Mouse (Mus musculus) lung, postnatal 10 days (tissue): Measurements from ENCODE around the gene Phf24.

Source experiments
- DNase-seq: peaks from one replicate; pipeline ENCODE4 v3.0.0; 2021

The Phf24 gene

GRCm38 (mm10) chr4:42915311-42915710, 1.1 kb upstream of the Phf24 start:
- DNase-seq: no peak

DNA sequence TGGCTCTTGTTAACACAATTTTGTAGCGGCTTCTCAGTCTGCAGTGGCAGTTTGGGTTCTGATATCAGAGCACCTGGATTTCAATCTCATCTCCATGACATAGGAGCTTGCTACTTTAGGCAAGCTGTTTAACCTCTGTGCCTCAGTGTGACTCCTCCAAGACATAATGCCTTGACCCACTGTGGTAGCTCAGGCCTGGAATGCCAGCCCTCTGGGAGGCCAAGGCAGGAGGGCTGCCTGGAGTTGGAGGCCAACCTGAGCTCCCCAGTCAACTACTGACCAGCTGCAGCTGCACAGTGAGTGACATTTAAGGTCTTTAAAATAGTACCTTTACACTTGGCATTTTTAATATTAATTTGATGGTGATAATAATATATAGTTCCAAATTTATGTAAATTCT, 494 bp upstream of the Phf24 start:
- no peak for DNase-seq

- DNase-seq: peak; percentile 6
Observed at GRCm38 (mm10) chr4:42917402-42917774, 928 bp downstream of the Phf24 start.

- DNase-seq: no peak
Observed at GRCm38 (mm10) chr4:42920726-42921125, 4.3 kb downstream of the Phf24 start.

GRCm38 (mm10) chr4:42921536-42921935, 5.1 kb downstream of the Phf24 start:
- no peak for DNase-seq

GRCm38 (mm10) chr4:42922056-42922455, 5.6 kb downstream of the Phf24 start:
- DNase-seq: no peak

DNA sequence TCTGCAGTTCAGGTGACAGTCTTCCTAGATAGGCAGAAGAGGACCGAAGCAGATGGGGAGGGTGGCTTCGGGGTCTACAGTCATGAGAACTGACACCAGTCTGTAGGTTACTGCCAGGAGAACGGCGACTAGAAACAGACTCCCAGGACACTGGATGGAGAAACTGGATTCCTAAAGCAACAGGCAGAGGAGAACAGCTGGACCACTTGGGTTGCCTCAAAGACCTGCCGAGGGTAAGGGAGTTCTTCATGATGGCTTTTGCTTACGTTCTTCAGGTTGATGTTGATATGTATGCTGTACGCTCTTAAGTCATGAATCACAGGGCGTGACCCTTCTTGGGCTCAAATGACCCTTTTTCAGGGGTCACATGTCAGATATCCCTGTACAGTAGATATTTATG, 6.0 kb downstream of the Phf24 start:
- no peak for DNase-seq

DNA sequence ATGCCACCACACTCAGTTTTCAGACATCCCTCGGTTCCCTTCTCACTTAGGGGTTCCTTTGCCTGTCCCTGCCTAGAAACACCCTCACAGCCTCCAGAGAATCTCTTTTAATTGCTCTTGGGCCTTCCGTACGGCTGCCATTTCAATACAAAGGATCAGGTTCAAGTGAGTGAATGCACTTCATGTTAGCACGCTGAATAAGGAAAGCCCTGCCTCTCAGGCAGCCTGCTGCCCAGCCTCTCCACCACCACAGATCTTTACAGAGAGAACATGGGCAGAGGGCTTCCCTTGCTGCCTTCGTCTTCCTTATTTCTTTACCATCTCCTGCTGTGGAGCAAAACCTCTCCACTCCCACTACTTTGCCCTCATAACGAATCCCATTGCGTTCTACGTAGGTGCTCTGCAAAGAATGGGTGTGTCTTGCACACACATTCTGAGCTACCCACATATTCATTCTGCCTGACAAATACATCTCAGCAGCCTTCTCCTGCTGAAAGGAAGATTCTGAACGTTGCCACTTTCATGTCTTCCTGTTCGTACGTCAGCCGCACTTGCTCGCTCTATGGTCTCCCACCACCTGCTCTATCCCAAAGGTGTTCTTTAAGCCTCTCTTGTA, 7.7 kb downstream of the Phf24 start:
- no peak for DNase-seq

DNA sequence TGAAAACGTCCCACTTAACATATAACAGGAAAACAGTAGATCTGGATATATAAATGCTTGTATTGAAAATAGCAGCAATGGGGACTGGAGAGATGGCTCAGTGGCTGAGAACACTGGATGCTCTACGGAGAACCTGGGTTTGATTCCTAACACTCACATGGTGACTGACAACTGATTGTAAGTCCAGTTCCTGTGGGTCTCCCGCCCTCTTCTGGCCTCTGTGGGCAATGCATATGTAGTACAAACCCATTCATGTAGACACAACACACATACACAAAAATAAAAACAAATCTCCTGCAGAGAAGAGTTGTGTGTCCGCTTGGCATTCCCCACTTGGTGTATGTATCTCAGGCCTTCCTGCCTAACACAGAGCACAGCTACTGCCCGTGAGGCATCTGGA, 11.7 kb downstream of the Phf24 start:
- no peak for DNase-seq

GRCm38 (mm10) chr4:42928952-42929351, 12.5 kb downstream of the Phf24 start:
- no peak for DNase-seq

DNA sequence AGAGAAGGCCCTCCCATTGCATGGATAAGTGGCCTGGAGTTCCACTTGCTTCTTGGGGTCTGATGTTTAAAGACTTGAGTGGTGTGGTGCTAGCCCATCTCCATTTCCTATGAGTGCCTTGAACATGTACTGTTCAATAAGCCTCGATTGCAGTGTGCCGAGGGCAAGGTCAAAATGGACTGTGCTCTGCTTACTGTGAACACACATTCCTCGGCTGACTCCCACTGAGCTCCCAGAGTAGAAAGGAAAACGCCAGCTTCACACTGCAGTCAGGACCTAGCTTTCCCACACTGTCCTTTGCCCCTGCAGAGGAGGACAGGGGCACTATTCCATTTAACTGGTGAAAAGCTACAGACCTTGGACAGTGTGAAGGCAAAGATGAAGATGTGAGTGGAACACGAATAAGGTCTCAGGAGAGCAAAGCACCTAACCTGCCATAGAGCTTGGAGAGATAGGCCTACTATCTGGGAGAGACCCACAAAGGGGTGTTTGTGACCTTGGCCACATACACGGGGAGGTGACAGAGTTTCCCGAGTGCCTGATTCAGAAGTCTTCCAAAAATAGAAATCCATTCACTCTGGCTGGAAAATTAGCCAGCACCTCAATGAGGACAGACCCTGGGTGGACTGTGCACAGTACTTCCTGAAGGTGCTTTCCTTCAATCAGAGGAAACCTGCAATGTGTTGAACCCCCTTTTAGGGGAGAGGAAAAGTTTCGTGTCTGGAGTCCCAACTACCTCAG, 15.9 kb downstream of the Phf24 start:
- no peak for DNase-seq

DNA sequence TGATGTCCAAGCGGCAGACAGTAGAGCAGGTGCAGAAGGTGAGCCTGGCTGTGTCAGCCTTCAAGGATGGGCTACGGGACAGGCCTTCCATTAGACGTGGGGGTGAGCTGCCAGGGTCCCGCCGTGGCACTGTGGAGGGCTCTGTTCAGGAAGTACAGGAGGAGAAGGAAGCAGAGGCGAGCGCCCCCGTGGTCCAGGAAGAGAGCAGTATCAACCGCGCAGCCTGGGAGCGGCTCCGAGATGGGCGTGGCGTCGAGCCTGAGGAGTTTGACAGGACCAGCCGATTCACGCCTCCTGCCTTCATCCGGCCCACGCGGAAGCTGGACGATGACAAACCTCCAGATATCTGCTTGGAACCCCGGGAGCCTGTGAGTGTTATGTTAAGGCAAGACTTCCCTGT, 17.2 kb downstream of the Phf24 start:
- DNase-seq: peak; percentile 83

DNA sequence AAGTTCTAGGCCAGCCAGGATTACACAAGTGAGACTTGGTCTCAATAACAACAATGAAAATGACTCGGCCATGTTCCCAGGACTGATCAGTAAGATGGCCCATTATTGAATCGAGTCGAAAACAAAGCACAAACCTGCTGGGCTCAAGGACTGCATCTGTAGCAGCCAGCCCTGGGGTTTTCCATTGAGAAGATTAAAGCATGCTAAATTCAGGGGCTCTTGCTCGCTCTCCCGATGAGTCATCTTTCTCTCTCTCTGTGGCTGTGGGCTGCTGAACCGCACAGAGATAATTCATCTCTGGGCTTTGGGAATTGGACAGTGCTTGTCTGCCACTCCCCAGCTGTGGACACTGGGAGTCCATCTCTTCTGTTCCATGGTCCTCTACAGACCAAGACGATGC, 24.9 kb downstream of the Phf24 start:
- no peak for DNase-seq

- DNase-seq: no peak
Observed at GRCm38 (mm10) chr4:42943341-42943740, 26.9 kb downstream of the Phf24 start.

DNA sequence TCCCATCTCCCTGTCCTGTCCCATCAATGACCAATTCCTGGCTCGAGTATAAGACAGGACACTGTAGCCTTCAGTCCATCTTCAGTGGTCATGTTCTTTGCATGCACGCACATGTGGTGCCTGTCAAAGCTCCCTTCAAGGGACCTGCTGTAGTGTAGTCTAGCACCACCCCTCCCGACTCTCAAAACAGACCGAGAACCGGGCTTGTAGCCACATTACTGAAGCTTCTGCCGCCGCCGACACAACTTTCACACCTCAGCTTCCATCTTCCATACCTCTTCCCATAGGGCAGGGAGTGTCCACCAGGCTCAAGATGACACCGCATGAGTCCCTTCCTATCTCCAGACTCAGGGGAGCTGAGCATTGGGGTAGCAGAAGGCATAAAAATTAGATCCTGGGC, 27.7 kb downstream of the Phf24 start:
- no peak for DNase-seq

- peak; percentile 44 for DNase-seq
Observed at GRCm38 (mm10) chr4:42945043-42945442, 28.6 kb downstream of the Phf24 start.

DNA sequence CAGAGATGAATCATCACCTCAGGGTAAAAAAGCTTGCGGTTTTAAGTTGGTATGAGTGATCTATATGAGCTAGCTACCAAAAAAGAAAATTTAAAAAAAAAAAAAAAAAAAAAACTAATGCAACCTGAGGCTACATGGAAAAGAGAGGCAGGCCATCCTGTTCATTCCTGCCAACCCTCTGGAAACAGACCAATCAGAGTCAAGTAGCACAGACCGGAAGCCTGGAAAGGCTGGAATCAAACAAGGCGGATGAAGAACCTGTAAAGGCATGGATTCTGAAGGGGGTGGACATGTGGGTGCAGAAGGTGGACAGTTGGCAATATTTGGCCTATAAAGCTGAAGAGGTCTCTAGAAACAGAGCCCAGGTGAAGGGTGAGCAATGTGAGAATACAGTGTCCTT, 29.0 kb downstream of the Phf24 start:
- DNase-seq: no peak

DNA sequence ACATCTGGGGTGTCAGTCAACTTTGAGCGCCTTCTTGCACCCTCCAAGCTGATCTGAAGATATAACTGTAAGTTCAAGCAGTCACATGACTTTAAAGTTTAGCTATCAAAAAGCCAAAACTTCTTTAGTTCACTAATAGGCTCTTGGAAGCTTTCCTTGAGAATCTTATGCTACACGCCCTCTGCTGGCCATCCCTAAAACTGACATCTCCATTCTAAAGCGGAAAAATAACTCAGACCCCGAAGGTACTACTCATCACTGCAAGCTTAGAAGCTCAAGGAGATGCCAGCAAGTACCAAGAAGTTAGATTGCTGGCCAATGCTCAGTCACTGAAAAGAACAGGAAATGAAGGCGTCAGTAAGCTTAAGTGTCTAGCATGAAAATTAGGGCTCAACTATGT, 29.5 kb downstream of the Phf24 start:
- DNase-seq: peak; percentile 69

GRCm38 (mm10) chr4:42946733-42947290, 30.4 kb downstream of the Phf24 start:
- no peak for DNase-seq

GRCm38 (mm10) chr4:42948527-42948926, 32.1 kb downstream of the Phf24 start:
- no peak for DNase-seq

DNA sequence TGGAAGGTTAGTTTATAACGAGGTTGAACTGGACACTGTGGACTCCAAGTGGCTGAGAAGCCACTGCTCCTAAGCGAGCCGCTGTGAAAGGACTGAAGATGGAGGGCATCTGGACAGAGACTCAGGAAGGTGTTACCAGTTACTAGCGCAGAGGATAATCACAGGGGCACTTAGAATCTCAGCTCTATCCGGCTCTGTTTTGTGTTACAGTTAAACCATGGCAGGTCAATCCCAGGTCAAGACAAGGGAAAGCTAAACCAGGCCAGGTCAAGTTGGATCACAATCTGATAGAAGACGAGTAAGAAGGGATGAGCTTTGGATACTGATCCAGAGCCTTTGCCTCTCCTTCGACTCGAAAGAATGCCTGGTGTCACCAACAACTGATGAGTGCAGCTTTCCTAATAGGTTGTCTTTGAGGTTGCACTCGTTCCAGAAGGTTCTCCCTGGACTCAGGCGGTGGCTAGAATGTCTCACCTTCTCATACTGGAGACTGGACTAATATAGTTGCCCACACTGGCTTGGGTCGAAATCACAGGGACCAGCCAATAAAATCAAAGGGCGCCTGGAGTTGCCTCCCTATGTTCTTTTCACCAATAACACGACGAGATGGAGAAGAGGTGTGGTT, 32.7 kb downstream of the Phf24 start:
- no peak for DNase-seq

GRCm38 (mm10) chr4:42949676-42950051, 33.2 kb downstream of the Phf24 start, which contains the start of gene Dnajb5:
Gene Dnajb5, plus strand, starts transcription at chr4:42949814.
- peak; percentile 98 for DNase-seq

DNA sequence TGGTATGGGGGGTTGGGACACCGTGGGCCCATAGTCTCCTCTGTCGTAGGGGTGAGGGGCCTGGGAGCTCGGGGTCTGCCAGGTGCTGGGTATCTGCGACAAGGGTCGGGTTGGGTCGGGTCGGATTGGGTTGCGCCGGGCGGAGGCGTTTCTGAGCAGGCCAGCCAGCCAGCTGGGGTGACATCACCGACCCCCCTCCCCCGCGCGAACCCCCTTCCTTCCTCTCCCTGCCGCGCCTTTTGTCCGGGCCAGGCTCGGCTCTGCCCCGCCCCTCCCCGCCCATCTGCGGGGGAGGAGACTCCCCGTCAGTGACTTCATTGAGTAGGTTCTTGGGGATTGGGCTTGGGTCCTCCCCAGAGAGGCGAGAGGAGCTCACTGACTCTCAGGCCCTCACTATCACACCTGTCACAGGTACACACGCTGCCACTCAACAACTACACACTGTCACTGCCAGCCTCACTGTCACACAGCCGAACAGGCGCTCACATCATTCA, 33.7 kb downstream of the Phf24 start:
- peak; percentile 97 for DNase-seq
